Mouse (Mus musculus) small intestine, adult 2 months (tissue): Measurements from ENCODE around the gene Rapgef2.

Experiments used
- CTCF ChIP-seq: fragments of 200-500 bp; IDR thresholded peaks from 2 replicates; pipeline ENCODE4 v1.5.1; 2012; ENCODE audit warnings: low read depth, mild to moderate bottlenecking, control low read depth, inconsistent platforms, low read length, moderate library complexity, mixed read lengths; ENCODE audit not compliant: insufficient replicate concordance, insufficient read length; ENCODE audit errors: extremely low read depth
- POLR2A ChIP-seq: fragments of 200-500 bp; IDR thresholded peaks from 2 replicates; pipeline ENCODE4 v1.6.1; 2012; ENCODE audit warnings: low read depth, mild to moderate bottlenecking, control low read depth, inconsistent platforms, low read length, moderate library complexity

DNA sequence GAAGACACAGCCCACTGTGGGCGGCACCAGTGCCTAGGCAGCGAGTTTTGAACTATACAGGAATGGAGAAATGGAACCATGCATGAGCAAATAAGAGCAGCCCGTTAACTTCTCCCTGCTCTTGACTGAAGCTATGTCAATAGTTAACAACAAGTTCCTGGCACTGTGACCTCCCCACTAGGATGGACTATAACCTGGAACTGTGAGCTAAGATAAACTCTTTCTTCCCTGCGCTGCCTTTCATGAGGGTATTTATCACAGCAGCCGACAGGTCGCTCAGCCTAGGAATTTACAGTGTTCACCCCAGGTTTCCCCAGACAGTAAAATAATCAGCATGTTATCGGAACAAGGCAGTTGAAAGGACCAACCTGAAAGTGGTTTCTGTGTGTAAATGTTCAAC is 79.8 kb downstream of the Rapgef2 start:
- TF ChIP-seq POLR2A (no peak), CTCF (no peak)
